Mouse (Mus musculus) limb, embryonic 11.5 days (tissue): ENCODE results near the gene Ruvbl2. TPM values are rescaled to one million over a fixed set of nuclear protein-coding genes. Genes with fewer than 3 reads are reported as not detected.

Source experiments
- ATAC-seq: fragments of 200-750 bp; cut with Nextera tagmentation; 2 replicates; pipeline ENCODE4 v1.8.0; 2017; ENCODE audit warnings: low read depth; ENCODE audit not compliant: insufficient number of reproducible peaks, low FRiP score, low TSS enrichment
- DNase-seq: peaks from one replicate; pipeline ENCODE4 v3.0.0-alpha.2; 2015; ENCODE audit warnings: low spot score
- H3K27ac ChIP-seq: fragments of 300-500 bp; sonication (generic); replicated peaks from 2 replicates; pipeline ENCODE4 v1.5.1; 2014; ENCODE audit warnings: low read depth, mild to moderate bottlenecking, low read length
- H3K27me3 ChIP-seq: fragments of 300-500 bp; sonication (generic); 2 replicates; pipeline ENCODE4 v1.6.1; 2014; ENCODE audit warnings: mild to moderate bottlenecking, low read length, mixed read lengths; ENCODE audit not compliant: control insufficient read depth, insufficient read depth
- H3K36me3 ChIP-seq: fragments of 300-500 bp; sonication (generic); 2 replicates; pipeline ENCODE4 v1.6.1; 2014; ENCODE audit warnings: mild to moderate bottlenecking, low read length, moderate library complexity, mixed read lengths; ENCODE audit not compliant: control insufficient read depth, insufficient read depth
- H3K4me1 ChIP-seq: fragments of 300-500 bp; sonication (generic); 2 replicates; pipeline ENCODE4 v1.6.1; 2014; ENCODE audit warnings: low read length, mixed read lengths; ENCODE audit not compliant: control insufficient read depth, insufficient read depth
- H3K4me2 ChIP-seq: fragments of 300-500 bp; sonication (generic); 2 replicates; pipeline ENCODE4 v1.6.1; 2014; ENCODE audit warnings: low read depth, mild to moderate bottlenecking, moderate library complexity; ENCODE audit not compliant: severe bottlenecking
- H3K4me3 ChIP-seq: fragments of 300-500 bp; sonication (generic); 2 replicates; pipeline ENCODE4 v1.5.1; 2014; ENCODE audit warnings: low read depth, low read length
- H3K9ac ChIP-seq: fragments of 300-500 bp; sonication (generic); 2 replicates; pipeline ENCODE4 v1.6.1; 2014; ENCODE audit warnings: mild to moderate bottlenecking, low read length
- H3K9me3 ChIP-seq: fragments of 300-500 bp; sonication (generic); 2 replicates; pipeline ENCODE4 v1.6.1; 2016; ENCODE audit warnings: low read length; ENCODE audit not compliant: control insufficient read depth
- WGBS: fragments of 180-500 bp; shearing (Covaris S2); extraction: QIAGEN DNeasy Blood & Tissue Kit; methylation state at CpG from one replicate; pipeline ENCODE4 v1.1.7; 2014; 5-methylcytosine and 5-hydroxymethylcytosine counted together
- polyA plus RNA-seq: library from polyadenylated mRNA; unstranded; fragments of >200 nt; fragmentation: Nextera tagmentation; extraction: Ambion mirVana; gene quantifications from 2 replicates; pipeline ENCODE4 v1.2.1, GENCODE M21; 2014

Ruvbl2 gene
- polyA plus RNA-seq, 1 experiment from 2014 or later: 187 TPM

DNA sequence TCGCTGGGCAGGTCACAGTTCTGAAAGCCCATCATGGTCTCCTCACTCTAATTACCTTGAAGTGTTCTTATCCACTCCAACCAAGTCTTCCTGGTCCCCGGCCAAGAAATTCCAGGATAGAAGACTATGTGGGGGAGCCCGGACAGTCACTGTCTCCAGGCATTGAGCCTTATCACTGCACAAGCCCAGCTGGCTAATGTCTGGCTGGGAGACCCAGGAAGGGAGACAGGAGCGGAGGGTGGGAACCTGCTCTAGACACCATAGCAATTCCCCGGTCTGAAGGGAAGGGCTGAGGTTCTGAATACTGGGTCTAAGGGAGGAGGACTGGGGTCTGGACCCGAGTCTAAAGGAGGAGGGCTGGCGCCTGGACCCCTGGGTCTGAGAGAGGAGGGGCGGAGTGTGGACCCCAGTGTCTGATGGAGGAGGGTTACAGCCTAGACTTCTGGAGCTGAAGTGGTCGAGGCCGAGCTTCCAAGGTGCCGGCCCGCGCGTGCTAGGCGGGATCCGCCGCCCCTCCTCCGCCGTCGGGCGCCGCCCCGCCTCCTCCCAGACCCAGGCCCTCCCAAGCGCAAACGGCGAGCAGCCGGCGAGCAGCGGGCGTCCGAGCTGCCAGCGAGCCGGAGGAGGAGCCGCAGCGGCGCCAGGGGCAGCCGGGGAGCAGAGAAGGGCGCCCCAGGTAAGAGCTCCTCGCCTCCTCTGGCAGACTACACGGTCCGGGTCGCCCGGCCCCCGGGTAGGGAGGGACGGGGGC is 24.6 kb downstream of the Ruvbl2 start, which contains the start of gene Ntf5:
TSS of gene Ntf5 (plus strand) at position 583 of the 751 bp plus-strand sequence.
- no peak for DNase-seq
- Histone ChIP-seq H3K9ac (peak within 1 kb of the TSS; percentile 55; the same call in 1 of the 2 replicates), H3K4me1 (peaks cover 15% of the 10 kb centered on the region), H3K4me2 (peak within 1 kb of the TSS; percentile 85), H3K27ac (no peak within 1 kb of the TSS), H3K4me3 (peak within 1 kb of the TSS; percentile 49), H3K27me3 (peaks cover 83% of the 10 kb centered on the region), H3K9me3 (no peaks in the 10 kb centered on the region), H3K36me3 (no peaks in the 10 kb centered on the region)
- peak; percentile 24; the same call in 1 of the 2 replicates for ATAC-seq
- WGBS: 2% methylated on average over 38 of the region's 45 CpGs

DNA sequence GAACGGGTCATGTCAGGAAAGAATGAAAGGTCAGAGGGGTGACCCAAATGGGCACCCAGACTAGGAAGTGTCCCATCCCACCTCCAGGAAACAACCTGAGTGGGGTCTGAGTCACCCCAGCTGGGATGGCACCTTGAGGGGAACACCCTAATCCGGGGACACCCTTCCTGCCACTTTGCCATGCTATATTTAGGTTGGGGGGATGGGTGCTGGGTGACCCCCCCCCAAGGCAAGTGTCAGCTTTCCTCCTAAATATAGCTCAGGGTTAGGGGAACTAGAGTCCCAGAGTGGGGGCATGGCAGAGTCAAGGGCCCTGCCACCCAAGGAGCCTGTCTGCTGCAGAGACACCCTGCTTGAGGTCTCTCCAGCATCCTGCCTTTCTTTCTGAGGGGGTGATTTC is 25.5 kb downstream of the Ruvbl2 start:
- WGBS: 78% methylated on average over 2 of the region's 2 CpGs
- no peak overlapping the region for H3K4me2 ChIP-seq
- peaks cover 9% of the 10 kb centered on the region for H3K4me1 ChIP-seq
- H3K4me3 ChIP-seq: no peak overlapping the region
- DNase-seq (no peak), ATAC-seq (no peak)
- no peaks in the 10 kb centered on the region for H3K9me3 ChIP-seq
- H3K27ac ChIP-seq: no peak overlapping the region
- peaks cover 85% of the 10 kb centered on the region for H3K27me3 ChIP-seq
- no peak overlapping the region for H3K9ac ChIP-seq
- no peaks in the 10 kb centered on the region for H3K36me3 ChIP-seq

DNA sequence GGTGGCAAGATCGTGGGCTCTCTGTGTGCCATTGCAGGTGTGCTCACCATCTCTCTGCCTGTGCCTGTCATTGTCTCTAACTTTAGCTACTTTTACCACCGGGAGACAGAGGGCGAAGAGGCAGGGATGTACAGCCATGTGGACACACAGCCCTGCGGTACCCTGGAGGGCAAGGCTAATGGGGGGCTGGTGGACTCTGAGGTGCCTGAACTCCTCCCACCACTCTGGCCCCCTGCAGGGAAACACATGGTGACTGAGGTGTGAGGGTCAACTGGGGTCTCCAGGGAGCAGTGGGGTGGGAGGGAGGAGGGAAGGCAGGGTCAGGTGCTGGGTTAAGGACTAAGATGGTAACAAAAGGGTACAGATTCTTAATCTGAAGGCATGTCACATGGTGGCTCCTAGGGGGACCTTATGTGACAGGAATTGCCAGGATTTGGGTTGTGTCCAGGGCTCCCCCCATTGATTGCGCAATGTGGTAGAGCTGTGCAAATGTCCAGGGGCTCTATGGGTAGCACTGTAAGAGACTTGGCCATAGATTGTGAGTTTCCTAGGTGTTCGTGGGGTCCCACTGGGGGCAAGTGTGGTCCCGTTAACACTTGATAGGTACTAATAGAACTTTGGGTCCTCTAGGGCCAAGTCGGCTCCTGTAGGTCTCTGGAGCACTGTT is 28.3 kb downstream of the Ruvbl2 start:
- Histone ChIP-seq H3K36me3 (no peaks in the 10 kb centered on the region), H3K9ac (no peak overlapping the region), H3K27me3 (peaks cover 82% of the 10 kb centered on the region), H3K4me1 (peaks cover 9% of the 10 kb centered on the region), H3K4me2 (no peak overlapping the region), H3K4me3 (no peak overlapping the region), H3K9me3 (no peaks in the 10 kb centered on the region), H3K27ac (no peak overlapping the region)
- ATAC-seq (no peak), DNase-seq (no peak)
- WGBS: 85% methylated on average over 8 of the region's 8 CpGs

DNA sequence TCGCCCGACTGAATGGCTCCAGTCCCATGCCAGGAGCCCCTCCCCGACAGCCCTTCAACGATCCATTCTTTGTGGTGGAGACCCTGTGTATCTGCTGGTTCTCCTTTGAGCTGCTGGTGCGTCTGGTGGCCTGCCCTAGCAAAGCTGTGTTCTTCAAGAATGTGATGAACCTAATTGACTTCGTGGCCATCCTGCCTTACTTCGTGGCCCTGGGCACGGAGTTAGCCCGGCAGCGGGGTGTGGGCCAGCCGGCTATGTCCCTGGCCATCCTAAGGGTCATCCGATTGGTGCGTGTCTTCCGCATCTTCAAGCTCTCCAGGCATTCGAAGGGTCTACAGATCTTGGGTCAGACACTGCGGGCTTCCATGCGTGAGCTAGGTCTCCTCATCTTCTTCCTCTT is 28.9 kb downstream of the Ruvbl2 start:
- DNase-seq (no peak), ATAC-seq (no peak)
- Histone ChIP-seq H3K9ac (no peak overlapping the region), H3K27me3 (peaks cover 75% of the 10 kb centered on the region), H3K27ac (no peak overlapping the region), H3K4me1 (peaks cover 6% of the 10 kb centered on the region; the same call in 1 of the 2 replicates), H3K4me2 (no peak overlapping the region), H3K9me3 (no peaks in the 10 kb centered on the region), H3K36me3 (no peaks in the 10 kb centered on the region), H3K4me3 (no peak overlapping the region)
- 90% methylated on average over 17 of the region's 17 CpGs for WGBS

DNA sequence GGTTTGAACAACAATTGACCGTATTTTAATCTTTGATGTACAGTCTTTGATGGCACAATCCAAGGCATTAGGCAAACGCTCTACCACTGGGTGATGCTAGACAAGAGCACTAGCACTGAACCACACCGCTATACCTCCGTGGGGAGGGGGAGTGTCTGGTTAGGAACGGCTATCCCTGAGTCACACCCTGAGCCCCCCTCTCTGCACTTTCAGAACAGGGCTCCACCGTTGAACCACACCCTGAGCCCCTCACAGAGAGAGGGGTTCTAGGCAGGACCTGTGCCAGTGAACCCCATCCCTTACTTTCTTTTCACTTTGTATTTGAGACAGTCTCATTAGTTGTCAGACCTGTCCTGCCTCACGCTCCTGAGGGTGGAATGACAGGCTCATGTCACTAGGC is 29.5 kb downstream of the Ruvbl2 start:
- DNase-seq: no peak
- Histone ChIP-seq H3K27me3 (peaks cover 69% of the 10 kb centered on the region), H3K4me1 (0 out of 2 replicates have a peak, but pooled peaks cover 3% of the 10 kb centered on the region), H3K4me3 (no peak overlapping the region), H3K9ac (no peak overlapping the region), H3K9me3 (no peaks in the 10 kb centered on the region), H3K36me3 (no peaks in the 10 kb centered on the region), H3K27ac (no peak overlapping the region), H3K4me2 (no peak overlapping the region)
- no peak for ATAC-seq
- 78% methylated on average over 7 of the region's 7 CpGs for WGBS

DNA sequence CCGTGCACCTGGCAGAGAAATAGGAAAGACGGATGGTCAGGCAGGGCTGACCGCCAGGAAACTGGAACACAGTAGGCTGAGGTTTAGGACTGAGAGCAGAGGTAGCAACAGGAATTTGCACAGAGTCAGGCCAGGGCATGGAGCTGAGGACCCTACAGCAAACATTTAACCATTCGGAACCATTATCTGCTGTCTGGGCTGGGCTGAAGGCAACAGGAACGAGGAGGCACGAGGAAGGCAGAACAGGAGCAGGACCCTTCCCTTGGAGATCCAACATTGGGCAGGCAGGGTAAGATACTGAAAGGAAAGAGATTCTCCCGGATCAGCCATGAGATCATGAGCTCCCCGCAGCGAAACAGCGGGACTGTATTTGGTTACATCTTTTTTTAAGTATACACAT is 30.1 kb downstream of the Ruvbl2 start:
- H3K9me3 ChIP-seq: no peaks in the 10 kb centered on the region
- no peak for DNase-seq
- H3K27ac ChIP-seq: no peak overlapping the region
- no peak for ATAC-seq
- 83% methylated on average over 10 of the region's 10 CpGs for WGBS
- no peaks in the 10 kb centered on the region for H3K36me3 ChIP-seq
- no peak overlapping the region for H3K4me2 ChIP-seq
- H3K9ac ChIP-seq: no peak overlapping the region
- H3K4me3 ChIP-seq: no peak overlapping the region
- H3K27me3 ChIP-seq: peaks cover 64% of the 10 kb centered on the region
- 0 out of 2 replicates have a peak, but pooled peaks cover 3% of the 10 kb centered on the region for H3K4me1 ChIP-seq

DNA sequence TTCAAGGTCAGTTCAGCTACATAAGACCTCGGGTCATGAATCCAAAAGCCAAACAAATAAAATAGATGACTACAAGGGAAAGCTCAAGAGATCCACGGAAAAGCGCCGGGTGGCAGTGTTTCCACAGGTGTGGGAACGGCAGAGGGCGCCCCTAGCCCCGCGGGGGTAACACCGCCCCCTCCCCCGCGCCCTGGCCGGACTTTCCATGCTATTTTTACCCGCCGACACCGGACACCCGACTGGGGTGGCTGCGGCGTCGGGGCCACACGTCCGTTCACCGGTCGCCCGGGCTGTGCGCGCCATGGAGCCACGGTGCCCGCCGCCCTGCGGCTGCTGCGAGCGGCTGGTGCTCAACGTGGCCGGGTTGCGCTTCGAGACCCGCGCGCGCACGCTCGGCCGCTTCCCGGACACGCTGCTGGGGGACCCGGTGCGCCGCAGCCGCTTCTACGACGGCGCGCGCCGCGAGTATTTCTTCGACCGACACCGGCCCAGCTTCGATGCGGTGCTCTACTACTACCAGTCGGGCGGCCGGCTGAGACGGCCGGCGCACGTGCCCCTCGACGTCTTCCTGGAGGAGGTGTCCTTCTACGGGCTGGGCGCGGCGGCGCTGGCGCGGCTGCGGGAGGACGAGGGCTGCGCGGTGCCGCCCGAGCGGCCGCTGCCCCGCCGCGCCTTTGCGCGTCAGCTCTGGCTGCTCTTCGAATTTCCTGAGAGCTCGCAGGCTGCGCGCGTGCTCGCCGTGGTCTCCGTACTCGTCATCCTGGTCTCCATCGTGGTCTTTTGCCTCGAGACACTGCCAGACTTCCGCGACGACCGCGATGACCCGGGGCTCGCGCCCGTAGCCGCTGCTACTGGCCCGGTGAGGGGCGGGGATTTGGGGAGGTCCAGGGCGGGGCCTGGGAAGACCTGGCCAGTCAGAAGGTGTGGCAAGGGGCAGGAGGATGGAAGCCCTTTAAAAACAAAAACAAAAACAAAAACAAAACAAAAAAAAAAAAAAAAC is 31.4 kb downstream of the Ruvbl2 start:
- H3K36me3 ChIP-seq: no peaks in the 10 kb centered on the region
- peak overlapping the region; percentile 52 for H3K4me2 ChIP-seq
- H3K9me3 ChIP-seq: no peaks in the 10 kb centered on the region
- peak; percentile 56 for DNase-seq
- H3K27ac ChIP-seq: no peak overlapping the region
- 1% methylated on average over 112 of the region's 114 CpGs for WGBS
- peaks cover 54% of the 10 kb centered on the region for H3K27me3 ChIP-seq
- ATAC-seq: no peak; the same call in 1 of the 2 replicates
- peak overlapping the region; percentile 30; the same call in 1 of the 2 replicates for H3K9ac ChIP-seq
- H3K4me1 ChIP-seq: 0 out of 2 replicates have a peak, but pooled peaks cover 3% of the 10 kb centered on the region
- H3K4me3 ChIP-seq: peak overlapping the region; percentile 29
